Mouse (Mus musculus) myocyte (in vitro differentiated cells): ENCODE measurements around the gene Gm28308. TPM values are rescaled to one million over a fixed set of nuclear protein-coding genes. Genes with fewer than 3 reads are reported as not detected.

Experiments used
- H3K27me3 ChIP-seq: one replicate; pipeline ENCODE4 v1.6.1; 2011; ENCODE audit not compliant: control insufficient read depth, insufficient read depth, insufficient read length
- H3K36me3 ChIP-seq: one replicate; pipeline ENCODE4 v1.6.1; 2011; ENCODE audit not compliant: control insufficient read depth, insufficient read depth
- H3K4me2 ChIP-seq: one replicate; pipeline ENCODE4 v1.6.1; 2011; ENCODE audit warnings: low read depth, control low read depth
- H3K4me3 ChIP-seq: one replicate; pipeline ENCODE4 v1.5.1; 2011; ENCODE audit warnings: mild to moderate bottlenecking, control low read depth, moderate library complexity
- H3K79me2 ChIP-seq: one replicate; pipeline ENCODE4 v1.6.1; 2011; ENCODE audit not compliant: control insufficient read depth, insufficient read depth
- H3ac ChIP-seq: one replicate; pipeline ENCODE4 v1.6.1; 2011; ENCODE audit not compliant: control insufficient read depth, insufficient read length
- CEBPB ChIP-seq: IDR thresholded peaks from 2 replicates; pipeline ENCODE4 v1.6.1; 2011; ENCODE audit warnings: mild to moderate bottlenecking, moderate library complexity; ENCODE audit not compliant: poor library complexity, insufficient read depth, severe bottlenecking
- E2F4 ChIP-seq: IDR thresholded peaks from one replicate; pipeline ENCODE4 v1.6.1; 2011; ENCODE audit warnings: mild to moderate bottlenecking, control low read depth, moderate library complexity; ENCODE audit not compliant: insufficient read depth
- MAX ChIP-seq: IDR thresholded peaks from one replicate; pipeline ENCODE4 v1.6.1; 2011; ENCODE audit warnings: low read depth, mild to moderate bottlenecking, control low read depth
- MYOD1 ChIP-seq, 3 experiments: IDR thresholded peaks; one replicate each; pipeline ENCODE4 v1.6.1; 2011; ENCODE audit warnings: control low read depth in 2 of 3, low read depth in 2 of 3, mild to moderate bottlenecking in 2 of 3, moderate library complexity in 1 of 3; ENCODE audit not compliant: insufficient read length in 2 of 3, control insufficient read depth in 1 of 3
- MYOG ChIP-seq, 3 experiments: IDR thresholded peaks; one replicate each; pipeline ENCODE4 v1.6.1; 2011; ENCODE audit warnings: control low read depth in 2 of 3, low read depth in 2 of 3, mild to moderate bottlenecking in 2 of 3; ENCODE audit not compliant: insufficient read length in 2 of 3, control insufficient read depth in 1 of 3, insufficient read depth in 1 of 3
- POLR2A ChIP-seq: IDR thresholded peaks from one replicate; pipeline ENCODE4 v1.6.1; 2011; ENCODE audit warnings: low read depth, mild to moderate bottlenecking, control low read depth, moderate library complexity; ENCODE audit not compliant: insufficient read length
- POLR2AphosphoS2 ChIP-seq: IDR thresholded peaks from one replicate; pipeline ENCODE4 v1.6.1; 2011; ENCODE audit warnings: low read depth, control low read depth; ENCODE audit not compliant: insufficient read length
- REST ChIP-seq: IDR thresholded peaks from one replicate; pipeline ENCODE4 v1.6.1; 2011; ENCODE audit warnings: mild to moderate bottlenecking, control low read depth, moderate library complexity; ENCODE audit not compliant: insufficient read depth, insufficient read length
- SRF ChIP-seq: IDR thresholded peaks from one replicate; pipeline ENCODE4 v1.6.1; 2011; ENCODE audit warnings: low read depth; ENCODE audit not compliant: control insufficient read depth, insufficient read length
- TCF12 ChIP-seq: IDR thresholded peaks from one replicate; pipeline ENCODE4 v1.6.1; 2011; ENCODE audit warnings: mild to moderate bottlenecking, control low read depth; ENCODE audit not compliant: poor library complexity, insufficient read depth, severe bottlenecking
- TCF3 ChIP-seq: IDR thresholded peaks from one replicate; pipeline ENCODE4 v1.6.1; 2011; ENCODE audit warnings: low read depth, control low read depth; ENCODE audit not compliant: insufficient read length
- USF1 ChIP-seq: IDR thresholded peaks from one replicate; pipeline ENCODE4 v1.6.1; 2011; ENCODE audit warnings: low read depth, mild to moderate bottlenecking, control low read depth, moderate library complexity
- polyA plus RNA-seq: library from polyadenylated mRNA; unstranded; fragments of >200 nt; fragmentation: generic; extraction: Trizol; gene quantifications from one replicate; pipeline ENCODE4 v1.2.1, GENCODE M21; 2012; ENCODE audit warnings: missing spikeins

Gm28308 gene
- polyA plus RNA-seq, 1 experiment = 0.52 TPM

- H3K4me2 ChIP-seq = no peak overlapping the region
- no peak overlapping the region for H3ac ChIP-seq
- H3K36me3 ChIP-seq = no peaks in the 10 kb centered on the region
- TF ChIP-seq TCF12 = no peak
- TF ChIP-seq REST = no peak
- no peak for TF ChIP-seq SRF
- TF ChIP-seq CEBPB = no peak
- TF ChIP-seq MAX = no peak
- TF ChIP-seq POLR2AphosphoS2 = no peak
- TF ChIP-seq MYOG (IDR thresholded peaks at IDR 0.05; ENCODE audit: control insufficient read depth in 1 of 3, insufficient read depth in 1 of 3, insufficient read length in 2 of 3, low read depth in 2 of 3) = no peak
- TF ChIP-seq POLR2A = no peak
- TF ChIP-seq E2F4 = no peak
- TF ChIP-seq TCF3 = no peak
- TF ChIP-seq USF1 = no peak
- no peaks in the 10 kb centered on the region for H3K27me3 ChIP-seq
- no peaks in the 10 kb centered on the region for H3K79me2 ChIP-seq
- H3K4me3 ChIP-seq = no peak overlapping the region
Measured at GRCm38 (mm10) chr6:52183311-52184080, 29.6 kb downstream of the Gm28308 start.

- H3K27me3 ChIP-seq = no peaks in the 10 kb centered on the region
- no peak for TF ChIP-seq USF1
- no peak for TF ChIP-seq TCF3
- no peak for TF ChIP-seq CEBPB
- no peak for TF ChIP-seq POLR2A
- H3K4me2 ChIP-seq = no peak overlapping the region
- no peak overlapping the region for H3K4me3 ChIP-seq
- no peak overlapping the region for H3ac ChIP-seq
- no peaks in the 10 kb centered on the region for H3K79me2 ChIP-seq
- H3K36me3 ChIP-seq = no peaks in the 10 kb centered on the region
Measured at GRCm38 (mm10) chr6:52182793-52183192, 30.3 kb downstream of the Gm28308 start.

- no peak overlapping the region for H3ac ChIP-seq
- no peak overlapping the region for H3K4me3 ChIP-seq
- no peaks in the 10 kb centered on the region for H3K36me3 ChIP-seq
- no peaks in the 10 kb centered on the region for H3K79me2 ChIP-seq
- no peak overlapping the region for H3K4me2 ChIP-seq
- TF ChIP-seq E2F4 (no peak), TCF12 (no peak), USF1 (no peak), MYOG (IDR thresholded peaks at IDR 0.05; ENCODE audit: control insufficient read depth in 1 of 3, insufficient read depth in 1 of 3, insufficient read length in 2 of 3, low read depth in 2 of 3) (no peak), MAX (no peak), MYOD1 (IDR thresholded peaks at IDR 0.05; ENCODE audit: control insufficient read depth in 1 of 3, insufficient read length in 2 of 3, low read depth in 2 of 3) (no peak), REST (no peak), CEBPB (no peak), POLR2AphosphoS2 (no peak), POLR2A (no peak), TCF3 (no peak), SRF (no peak)
- no peaks in the 10 kb centered on the region for H3K27me3 ChIP-seq
Measured at GRCm38 (mm10) chr6:52182030-52182429, 31.1 kb downstream of the Gm28308 start.

- H3K36me3 ChIP-seq = no peaks in the 10 kb centered on the region
- TF ChIP-seq MYOD1 (IDR thresholded peaks at IDR 0.05; ENCODE audit: control insufficient read depth in 1 of 3, insufficient read length in 2 of 3, low read depth in 2 of 3) (no peak), POLR2AphosphoS2 (no peak), MYOG (IDR thresholded peaks at IDR 0.05; ENCODE audit: control insufficient read depth in 1 of 3, insufficient read depth in 1 of 3, insufficient read length in 2 of 3, low read depth in 2 of 3) (no peak), CEBPB (no peak), POLR2A (no peak), REST (no peak)
- H3K79me2 ChIP-seq = no peaks in the 10 kb centered on the region
- H3ac ChIP-seq = no peak overlapping the region
- H3K27me3 ChIP-seq = no peaks in the 10 kb centered on the region
- H3K4me3 ChIP-seq = no peak overlapping the region
- H3K4me2 ChIP-seq = no peak overlapping the region
Measured at GRCm38 (mm10) chr6:52180726-52181125, 32.4 kb downstream of the Gm28308 start.

GRCm38 (mm10) chr6:52180213-52180710, 32.9 kb downstream of the Gm28308 start:
- no peaks in the 10 kb centered on the region for H3K36me3 ChIP-seq
- no peaks in the 10 kb centered on the region for H3K27me3 ChIP-seq
- H3ac ChIP-seq = no peak overlapping the region
- H3K4me2 ChIP-seq = no peak overlapping the region
- no peak overlapping the region for H3K4me3 ChIP-seq
- no peaks in the 10 kb centered on the region for H3K79me2 ChIP-seq
- TF ChIP-seq TCF3 (no peak), MYOG (IDR thresholded peaks at IDR 0.05; ENCODE audit: control insufficient read depth in 1 of 3, insufficient read depth in 1 of 3, insufficient read length in 2 of 3, low read depth in 2 of 3) (no peak), E2F4 (no peak), CEBPB (no peak), MAX (no peak), POLR2A (no peak), SRF (no peak), REST (no peak), MYOD1 (IDR thresholded peaks at IDR 0.05; ENCODE audit: control insufficient read depth in 1 of 3, insufficient read length in 2 of 3, low read depth in 2 of 3) (no peak)
